Mouse (Mus musculus) stomach, postnatal 0 days (tissue): ENCODE results near the gene Clcf1.

Experiments
- CTCF ChIP-seq: IDR thresholded peaks from 2 replicates; pipeline ENCODE4 v1.5.1; 2016; ENCODE audit warnings: antibody characterized with exemption, low read depth, mild to moderate bottlenecking, moderate library complexity
- EP300 ChIP-seq: optimal IDR thresholded peaks from 2 replicates; pipeline ENCODE3; 2016; ENCODE audit warnings: antibody characterized with exemption

DNA sequence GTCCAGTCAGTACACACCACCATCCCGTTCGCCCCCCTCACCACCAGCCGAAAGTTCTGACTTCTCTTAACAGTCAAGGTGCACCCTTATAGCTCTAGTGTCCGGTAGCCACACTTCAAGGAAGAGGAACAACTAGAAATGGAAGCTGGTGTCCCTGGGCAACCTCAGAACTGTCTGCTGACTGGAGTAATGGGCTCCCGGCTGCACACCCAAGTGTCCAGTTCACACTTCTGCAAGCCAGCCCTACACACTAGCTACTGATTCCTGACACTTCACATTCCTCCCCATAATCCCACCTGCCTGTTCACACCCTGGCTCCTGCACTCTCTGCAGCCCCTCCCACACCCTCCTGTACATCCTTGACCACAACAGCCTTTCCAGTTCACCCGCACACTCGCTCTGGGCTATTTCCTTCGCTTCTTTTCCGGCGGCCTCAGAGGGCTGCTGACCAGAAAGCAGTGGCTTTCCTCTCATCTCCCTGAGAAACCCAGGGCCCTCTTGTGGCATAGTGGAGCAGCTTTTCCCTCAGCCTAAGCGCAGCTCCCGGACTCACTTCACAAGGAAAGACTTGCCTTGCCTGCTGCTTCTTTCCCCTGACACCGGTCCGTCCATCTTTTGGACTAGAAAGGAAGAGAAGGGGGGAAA, 2.1 kb downstream of the Clcf1 start:
- TF ChIP-seq EP300, result no peak
- peak; percentile 71 for TF ChIP-seq CTCF
